Mouse (Mus musculus) midbrain, embryonic 11.5 days (tissue): ENCODE data around the gene Bbx. TPM values are rescaled to one million over a fixed set of nuclear protein-coding genes. Genes with fewer than 3 reads are reported as not detected.

Experiments
- ATAC-seq: fragments of 200-750 bp; cut with Nextera tagmentation; 2 replicates; pipeline ENCODE4 v1.8.0; 2017; ENCODE audit warnings: moderate TSS enrichment, moderate library complexity; ENCODE audit not compliant: low FRiP score
- DNase-seq: peaks from one replicate; pipeline ENCODE4 v3.0.0; 2015; ENCODE audit warnings: low spot score; ENCODE audit errors: missing footprints
- H3K27ac ChIP-seq: fragments of 300-500 bp; sonication (generic); 2 replicates; pipeline ENCODE4 v1.5.1; 2014; ENCODE audit warnings: low read depth, low read length
- H3K27me3 ChIP-seq: fragments of 300-500 bp; sonication (generic); 2 replicates; pipeline ENCODE4 v1.6.1; 2014; ENCODE audit warnings: mild to moderate bottlenecking, low read length, moderate library complexity, mixed read lengths; ENCODE audit not compliant: control insufficient read depth, insufficient read depth
- H3K36me3 ChIP-seq: fragments of 300-500 bp; sonication (generic); 2 replicates; pipeline ENCODE4 v1.6.1; 2014; ENCODE audit warnings: mild to moderate bottlenecking, low read length, moderate library complexity, mixed read lengths; ENCODE audit not compliant: control insufficient read depth, insufficient read depth
- H3K4me1 ChIP-seq: fragments of 300-500 bp; sonication (generic); 2 replicates; pipeline ENCODE4 v1.6.1; 2014; ENCODE audit warnings: low read length; ENCODE audit not compliant: control insufficient read depth, insufficient read depth
- H3K4me2 ChIP-seq: fragments of 300-500 bp; sonication (generic); 2 replicates; pipeline ENCODE4 v1.6.1; 2014; ENCODE audit warnings: mild to moderate bottlenecking, moderate library complexity
- H3K4me3 ChIP-seq: fragments of 300-500 bp; sonication (generic); 2 replicates; pipeline ENCODE4 v1.5.1; 2014; ENCODE audit warnings: low read depth, low read length
- H3K9ac ChIP-seq: fragments of 300-500 bp; sonication (generic); 2 replicates; pipeline ENCODE4 v1.6.1; 2014; ENCODE audit warnings: low read length
- H3K9me3 ChIP-seq: fragments of 300-500 bp; sonication (generic); 2 replicates; pipeline ENCODE4 v1.6.1; 2016; ENCODE audit warnings: low read length; ENCODE audit not compliant: control insufficient read depth
- WGBS: fragments of 180-500 bp; shearing (Covaris S2); extraction: QIAGEN DNeasy Blood & Tissue Kit; methylation state at CpG from one replicate; pipeline ENCODE4 v1.1.7; 2014; 5-methylcytosine and 5-hydroxymethylcytosine counted together
- polyA plus RNA-seq: library from polyadenylated mRNA; unstranded; fragments of >200 nt; fragmentation: Nextera tagmentation; extraction: Ambion mirVana; gene quantifications from 2 replicates; pipeline ENCODE4 v1.2.1, GENCODE M21; 2014

Gene Bbx
- polyA plus RNA-seq, 1 experiment from 2014 or later = 23.8 TPM

- H3K27ac ChIP-seq = no peak overlapping the region
- H3K9me3 ChIP-seq = no peaks in the 10 kb centered on the region
- H3K36me3 ChIP-seq = no peaks in the 10 kb centered on the region
- H3K4me1 ChIP-seq = no peaks in the 10 kb centered on the region
- 79% methylated on average over 5 of the region's 5 CpGs for WGBS
- DNase-seq (no peak), ATAC-seq (no peak)
- H3K9ac ChIP-seq = no peak overlapping the region
- no peak overlapping the region for H3K4me3 ChIP-seq
- no peak overlapping the region for H3K4me2 ChIP-seq
- no peaks in the 10 kb centered on the region for H3K27me3 ChIP-seq
Observed at GRCm38 (mm10) chr16:50250469-50250868, 181.7 kb downstream of the Bbx start.

GRCm38 (mm10) chr16:50249036-50249435, 183.2 kb downstream of the Bbx start:
- Histone ChIP-seq H3K4me2 (no peak overlapping the region), H3K36me3 (no peaks in the 10 kb centered on the region), H3K27ac (no peak overlapping the region), H3K27me3 (no peaks in the 10 kb centered on the region), H3K9me3 (no peaks in the 10 kb centered on the region), H3K4me1 (no peaks in the 10 kb centered on the region), H3K4me3 (no peak overlapping the region), H3K9ac (no peak overlapping the region)
- 95% methylated on average over 3 of the region's 3 CpGs for WGBS
- DNase-seq (no peak), ATAC-seq (no peak)

- ATAC-seq (no peak), DNase-seq (no peak)
- H3K9me3 ChIP-seq = no peaks in the 10 kb centered on the region
- no peaks in the 10 kb centered on the region for H3K27me3 ChIP-seq
- no peak overlapping the region for H3K4me2 ChIP-seq
- H3K4me3 ChIP-seq = no peak overlapping the region
- H3K36me3 ChIP-seq = no peaks in the 10 kb centered on the region
- H3K4me1 ChIP-seq = no peaks in the 10 kb centered on the region
- no peak overlapping the region for H3K9ac ChIP-seq
- 82% methylated on average over 4 of the region's 4 CpGs for WGBS
- H3K27ac ChIP-seq = no peak overlapping the region
Observed at GRCm38 (mm10) chr16:50242444-50242843, 189.7 kb downstream of the Bbx start.

DNA sequence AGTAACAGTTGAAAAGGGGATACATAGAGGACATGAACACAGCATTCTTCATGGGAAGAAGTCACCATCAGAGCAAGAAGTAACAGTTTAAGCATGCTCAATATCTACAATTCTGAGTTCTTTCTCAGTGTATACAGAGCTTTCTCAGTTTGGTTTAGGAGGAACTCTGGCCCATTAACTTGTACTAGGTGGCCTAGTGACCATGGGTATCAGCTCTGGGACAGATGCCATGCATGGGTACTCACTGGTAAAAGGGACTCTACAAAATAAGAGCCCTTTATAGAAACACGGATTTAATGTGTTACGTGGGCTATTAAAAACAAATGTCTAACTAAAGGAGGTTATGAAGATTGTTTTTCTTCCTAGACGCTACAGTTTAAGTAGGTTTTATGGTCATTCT, 190.6 kb downstream of the Bbx start:
- no peak for DNase-seq
- ATAC-seq = no peak
- 93% methylated on average over 3 of the region's 3 CpGs for WGBS
- no peak overlapping the region for H3K9ac ChIP-seq
- H3K4me3 ChIP-seq = no peak overlapping the region
- no peaks in the 10 kb centered on the region for H3K27me3 ChIP-seq
- no peaks in the 10 kb centered on the region for H3K4me1 ChIP-seq
- H3K9me3 ChIP-seq = no peaks in the 10 kb centered on the region
- H3K4me2 ChIP-seq = no peak overlapping the region
- H3K36me3 ChIP-seq = no peaks in the 10 kb centered on the region
- no peak overlapping the region for H3K27ac ChIP-seq

DNA sequence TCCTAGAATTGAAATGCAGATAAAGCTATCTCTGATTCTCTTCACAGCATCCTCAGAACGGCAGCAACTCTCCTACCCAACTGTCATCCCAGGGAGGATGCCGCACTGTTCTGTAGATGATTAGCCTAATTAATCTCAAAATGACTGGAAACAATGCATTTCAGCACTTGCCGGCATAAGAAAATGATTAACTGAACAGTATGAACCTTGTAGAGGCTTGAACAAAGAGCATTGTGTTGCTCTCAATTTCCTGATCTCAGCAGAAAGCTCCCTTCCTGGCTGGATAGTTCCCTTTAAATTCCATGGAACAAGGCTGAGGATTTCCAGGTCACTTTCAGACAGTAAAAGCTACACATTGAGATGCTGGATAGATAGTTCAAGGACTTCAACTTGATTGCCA, 197.0 kb downstream of the Bbx start:
- WGBS = 79% methylated on average over 3 of the region's 3 CpGs
- H3K9me3 ChIP-seq = no peaks in the 10 kb centered on the region
- H3K9ac ChIP-seq = no peak overlapping the region
- H3K36me3 ChIP-seq = no peaks in the 10 kb centered on the region
- no peak for DNase-seq
- H3K4me3 ChIP-seq = no peak overlapping the region
- H3K27ac ChIP-seq = no peak overlapping the region
- ATAC-seq = no peak
- H3K27me3 ChIP-seq = no peaks in the 10 kb centered on the region
- no peaks in the 10 kb centered on the region for H3K4me1 ChIP-seq
- H3K4me2 ChIP-seq = no peak overlapping the region

DNA sequence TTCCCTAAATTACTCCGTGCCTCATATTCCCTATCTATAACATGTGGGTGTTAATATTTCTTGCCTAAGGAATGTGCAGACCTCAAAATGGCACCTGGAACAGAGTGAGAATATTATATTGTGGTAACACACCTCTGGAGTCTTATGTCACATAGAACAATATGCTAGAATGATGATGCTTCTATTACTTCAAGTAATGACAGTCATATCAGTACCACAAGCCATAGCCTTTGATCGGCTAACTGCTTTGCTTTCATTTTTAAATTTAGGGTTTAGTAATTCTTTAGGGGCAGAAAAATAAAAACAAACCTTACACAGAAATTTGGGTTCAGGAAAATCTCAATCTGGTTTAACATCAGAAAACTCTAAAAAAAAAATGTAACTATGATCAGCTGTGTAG, 201.6 kb downstream of the Bbx start:
- H3K36me3 ChIP-seq = no peaks in the 10 kb centered on the region
- no peaks in the 10 kb centered on the region for H3K9me3 ChIP-seq
- H3K27ac ChIP-seq = no peak overlapping the region
- ATAC-seq (no peak), DNase-seq (no peak)
- H3K4me3 ChIP-seq = no peak overlapping the region
- no peak overlapping the region for H3K9ac ChIP-seq
- H3K4me1 ChIP-seq = no peaks in the 10 kb centered on the region
- no peaks in the 10 kb centered on the region for H3K27me3 ChIP-seq
- WGBS = 98% methylated on average over 2 of the region's 2 CpGs
- H3K4me2 ChIP-seq = no peak overlapping the region

DNA sequence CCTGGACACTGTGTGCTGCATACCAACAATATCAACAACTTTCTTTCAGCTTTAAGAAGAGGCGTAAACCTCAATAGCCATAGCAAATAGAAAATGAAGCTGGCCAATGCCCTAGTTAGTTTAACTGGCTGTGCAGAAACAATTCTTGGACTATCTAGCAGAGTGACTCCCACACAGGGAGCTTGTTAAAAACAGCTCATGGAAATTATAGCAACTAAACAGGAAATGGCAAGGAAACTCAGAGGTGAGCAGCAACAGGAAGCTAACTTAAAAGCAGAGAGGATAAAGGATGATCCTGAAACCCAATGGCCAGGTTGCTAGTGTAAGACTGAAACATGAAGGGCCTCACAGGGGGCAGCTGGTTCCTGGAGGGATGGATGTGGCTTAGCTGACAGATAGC, 203.4 kb downstream of the Bbx start:
- Histone ChIP-seq H3K4me3 (no peak overlapping the region), H3K9ac (no peak overlapping the region), H3K9me3 (no peaks in the 10 kb centered on the region), H3K36me3 (no peaks in the 10 kb centered on the region), H3K27me3 (no peaks in the 10 kb centered on the region), H3K4me2 (no peak overlapping the region), H3K4me1 (no peaks in the 10 kb centered on the region), H3K27ac (no peak overlapping the region)
- ATAC-seq (no peak), DNase-seq (no peak)
- 98% methylated on average over 1 of the region's 1 CpGs for WGBS

GRCm38 (mm10) chr16:50226274-50226673, 205.9 kb downstream of the Bbx start:
- Histone ChIP-seq H3K36me3 (no peaks in the 10 kb centered on the region), H3K27ac (no peak overlapping the region), H3K9me3 (no peaks in the 10 kb centered on the region), H3K4me2 (no peak overlapping the region), H3K4me1 (no peaks in the 10 kb centered on the region), H3K27me3 (no peaks in the 10 kb centered on the region), H3K4me3 (no peak overlapping the region), H3K9ac (no peak overlapping the region)
- 69% methylated on average over 1 of the region's 1 CpGs for WGBS
- ATAC-seq (no peak), DNase-seq (no peak)

DNA sequence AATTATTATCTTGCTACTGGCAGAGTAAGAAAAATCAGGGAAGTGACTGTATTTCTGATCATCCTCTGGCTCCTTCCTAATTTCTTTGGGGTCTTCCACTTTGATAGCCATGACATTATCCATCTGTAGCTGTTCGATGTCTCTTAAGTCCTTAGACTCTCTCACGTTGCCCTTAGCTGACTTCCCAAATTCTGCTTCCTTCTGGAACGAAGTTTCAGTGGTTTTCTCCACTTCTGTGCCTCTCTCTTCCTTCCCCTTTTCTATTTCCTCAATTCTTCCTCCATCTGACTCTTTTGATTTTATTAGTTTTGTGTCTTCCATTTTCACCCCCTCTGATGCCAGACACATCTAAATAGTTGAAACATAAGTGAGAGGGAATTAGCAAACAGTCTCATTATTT, 207.2 kb downstream of the Bbx start:
- Histone ChIP-seq H3K9me3 (no peaks in the 10 kb centered on the region), H3K27me3 (no peaks in the 10 kb centered on the region), H3K4me2 (no peak overlapping the region), H3K4me3 (no peak overlapping the region), H3K4me1 (no peaks in the 10 kb centered on the region), H3K36me3 (no peaks in the 10 kb centered on the region), H3K9ac (no peak overlapping the region), H3K27ac (no peak overlapping the region)
- ATAC-seq (no peak), DNase-seq (no peak)
- 94% methylated on average over 3 of the region's 3 CpGs for WGBS
